Mouse (Mus musculus) forebrain, embryonic 11.5 days (tissue): ENCODE results near the gene Ccdc34. TPM values are rescaled to one million over a fixed set of nuclear protein-coding genes. Genes with fewer than 3 reads are reported as not detected.

Source experiments
- ATAC-seq: fragments of 200-750 bp; cut with Nextera tagmentation; replicated peaks from 2 replicates; pipeline ENCODE4 v1.8.0; 2017; ENCODE audit warnings: moderate TSS enrichment; ENCODE audit not compliant: low FRiP score
- DNase-seq: peaks from one replicate; pipeline ENCODE4 v3.0.0-alpha.2; 2017; ENCODE audit warnings: low spot score
- H3K27ac ChIP-seq: fragments of 300-500 bp; sonication (generic); 2 replicates; pipeline ENCODE4 v1.5.1; 2014; ENCODE audit warnings: low read depth, low read length
- H3K27me3 ChIP-seq: fragments of 300-500 bp; sonication (generic); 2 replicates; pipeline ENCODE4 v1.6.1; 2014; ENCODE audit warnings: mild to moderate bottlenecking, low read length, mixed read lengths; ENCODE audit not compliant: control insufficient read depth, insufficient read depth
- H3K36me3 ChIP-seq: fragments of 300-500 bp; sonication (generic); 2 replicates; pipeline ENCODE4 v1.6.1; 2014; ENCODE audit warnings: mild to moderate bottlenecking, low read length, moderate library complexity, mixed read lengths; ENCODE audit not compliant: control insufficient read depth, insufficient read depth
- H3K4me1 ChIP-seq: fragments of 300-500 bp; sonication (generic); replicated peaks from 2 replicates; pipeline ENCODE4 v1.6.1; 2014; ENCODE audit warnings: low read length, mixed read lengths; ENCODE audit not compliant: control insufficient read depth, insufficient read depth
- H3K4me2 ChIP-seq: fragments of 300-500 bp; sonication (generic); 2 replicates; pipeline ENCODE4 v1.6.1; 2014; ENCODE audit warnings: low read depth, mild to moderate bottlenecking, low read length, moderate library complexity, mixed read lengths; ENCODE audit not compliant: severe bottlenecking
- H3K4me3 ChIP-seq: fragments of 300-500 bp; sonication (generic); 2 replicates; pipeline ENCODE4 v1.5.1; 2014; ENCODE audit warnings: low read depth, low read length
- H3K9ac ChIP-seq: fragments of 300-500 bp; sonication (generic); 2 replicates; pipeline ENCODE4 v1.6.1; 2014; ENCODE audit warnings: low read length
- H3K9me3 ChIP-seq: fragments of 300-500 bp; sonication (generic); 2 replicates; pipeline ENCODE4 v1.6.1; 2016; ENCODE audit warnings: low read length, mixed read lengths; ENCODE audit not compliant: control insufficient read depth
- WGBS: fragments of 180-500 bp; shearing (Covaris S2); extraction: QIAGEN DNeasy Blood & Tissue Kit; methylation state at CpG from one replicate; pipeline ENCODE4 v1.1.7; 2014; 5-methylcytosine and 5-hydroxymethylcytosine counted together
- polyA plus RNA-seq: library from polyadenylated mRNA; unstranded; fragments of >200 nt; fragmentation: Nextera tagmentation; extraction: Ambion mirVana; gene quantifications from 2 replicates; pipeline ENCODE4 v1.2.1, GENCODE M21; 2014

The Ccdc34 gene
- polyA plus RNA-seq, 1 experiment from 2014 or later: 60.4 TPM

DNA sequence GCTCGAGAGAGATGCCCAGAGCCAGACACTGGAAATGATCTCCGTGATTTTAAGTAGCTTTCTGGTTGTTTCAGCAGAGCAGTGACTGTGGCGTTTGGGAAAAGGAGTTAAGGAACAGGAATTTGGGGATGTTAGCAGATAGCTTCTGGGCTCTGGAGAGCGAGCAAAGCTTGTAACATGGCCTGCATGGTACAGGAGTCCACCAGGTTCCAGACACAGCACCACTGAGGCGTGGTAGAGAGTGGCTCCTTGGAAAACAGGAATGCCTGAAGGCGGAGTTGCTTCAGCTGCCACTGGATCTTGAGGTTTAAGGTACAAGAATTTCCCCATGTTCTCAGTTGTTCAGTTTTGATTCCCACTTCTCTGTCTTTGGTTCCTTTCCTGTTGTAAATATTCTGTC lies 40.3 kb upstream of the Ccdc34 start:
- Histone ChIP-seq H3K4me3 (no peak overlapping the region), H3K4me2 (no peak overlapping the region), H3K27me3 (peaks cover 3% of the 10 kb centered on the region; the same call in 1 of the 2 replicates), H3K9ac (no peak overlapping the region), H3K36me3 (no peaks in the 10 kb centered on the region), H3K9me3 (no peaks in the 10 kb centered on the region), H3K4me1 (no peaks in the 10 kb centered on the region), H3K27ac (no peak overlapping the region)
- ATAC-seq: no peak
- no peak for DNase-seq
- WGBS: 86% methylated on average over 6 of the region's 6 CpGs

DNA sequence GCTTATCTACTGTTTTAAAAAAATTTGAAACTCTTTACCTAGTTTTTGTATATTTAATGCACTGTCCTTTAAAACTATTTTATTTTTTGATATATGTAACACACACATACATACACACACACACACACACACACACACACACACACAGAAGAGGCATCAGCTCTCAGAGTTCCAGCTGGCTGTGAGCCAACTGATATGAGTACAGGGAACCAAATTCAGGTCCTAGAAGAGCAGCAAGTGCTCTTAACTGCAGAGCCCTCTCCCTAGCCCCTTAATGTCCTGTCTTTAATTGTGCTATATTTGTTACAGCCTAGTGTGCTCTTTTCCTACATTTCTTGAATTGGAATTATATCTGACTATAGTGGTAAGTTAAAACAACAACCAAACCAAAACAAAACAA lies 38.4 kb upstream of the Ccdc34 start:
- no peaks in the 10 kb centered on the region for H3K36me3 ChIP-seq
- DNase-seq (no peak), ATAC-seq (no peak)

DNA sequence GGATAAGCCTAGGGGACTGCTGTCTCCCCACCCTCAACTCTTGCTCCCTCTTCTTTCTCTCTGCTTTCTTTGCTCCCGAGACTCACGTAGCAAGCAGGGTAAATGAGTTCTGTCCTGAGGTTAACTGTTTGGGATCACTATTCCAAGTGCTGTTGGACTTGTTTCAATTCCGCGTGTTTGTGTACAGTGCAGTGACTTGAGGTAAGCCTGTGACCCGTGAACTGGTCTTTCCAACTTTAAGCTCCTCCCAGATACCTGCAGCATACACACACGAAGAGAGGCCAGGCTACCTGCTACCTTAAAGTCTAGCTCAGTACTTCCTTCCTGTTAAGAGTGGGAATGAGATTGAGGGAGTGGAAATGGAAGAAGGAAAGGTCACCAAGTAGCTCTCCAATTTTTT lies 34.2 kb upstream of the Ccdc34 start:
- DNase-seq (no peak), ATAC-seq (no peak)
- no peak overlapping the region for H3K4me2 ChIP-seq
- H3K27me3 ChIP-seq: peaks cover 36% of the 10 kb centered on the region
- H3K9ac ChIP-seq: no peak overlapping the region
- H3K36me3 ChIP-seq: no peaks in the 10 kb centered on the region
- WGBS: 94% methylated on average over 6 of the region's 6 CpGs
- H3K9me3 ChIP-seq: no peaks in the 10 kb centered on the region
- no peak overlapping the region for H3K27ac ChIP-seq
- no peaks in the 10 kb centered on the region; the same call in 1 of the 2 replicates for H3K4me1 ChIP-seq
- H3K4me3 ChIP-seq: no peak overlapping the region

More for the DNA sequence above, 38.4 kb upstream of the Ccdc34 start:
- H3K4me3 ChIP-seq: no peak overlapping the region
- H3K27me3 ChIP-seq: peaks cover 11% of the 10 kb centered on the region; the same call in 1 of the 2 replicates
- H3K27ac ChIP-seq: no peak overlapping the region
- no peaks in the 10 kb centered on the region for H3K9me3 ChIP-seq
- no peak overlapping the region for H3K4me2 ChIP-seq
- no peak overlapping the region for H3K9ac ChIP-seq
- H3K4me1 ChIP-seq: no peaks in the 10 kb centered on the region

DNA sequence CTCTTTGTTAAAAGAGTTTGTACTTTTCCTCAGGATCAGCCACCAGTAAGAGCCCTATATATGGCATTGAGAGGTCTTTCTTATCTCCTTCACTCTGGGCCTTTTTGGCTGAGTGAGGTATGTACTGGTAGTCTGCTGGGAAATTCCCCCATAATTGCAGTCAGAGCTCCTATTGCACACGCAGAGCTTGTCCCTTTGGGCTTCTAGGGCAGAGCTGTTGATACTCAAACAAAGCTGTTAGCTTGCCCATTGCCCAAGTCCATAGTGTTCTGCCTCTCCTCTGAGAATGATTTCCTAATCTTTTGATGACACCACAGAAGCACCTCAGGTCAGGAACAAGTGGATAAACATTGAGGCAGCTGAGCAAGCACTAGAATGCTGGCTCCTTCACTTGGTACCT lies 32.7 kb upstream of the Ccdc34 start:
- H3K4me3 ChIP-seq: no peak overlapping the region
- H3K4me1 ChIP-seq: peaks cover 2% of the 10 kb centered on the region; the same call in 1 of the 2 replicates
- H3K9me3 ChIP-seq: no peaks in the 10 kb centered on the region
- 60% methylated on average over 1 of the region's 1 CpGs for WGBS
- H3K4me2 ChIP-seq: no peak overlapping the region
- H3K9ac ChIP-seq: no peak overlapping the region
- no peak for DNase-seq
- H3K36me3 ChIP-seq: no peaks in the 10 kb centered on the region
- no peak overlapping the region for H3K27ac ChIP-seq
- H3K27me3 ChIP-seq: peaks cover 36% of the 10 kb centered on the region
- no peak for ATAC-seq

DNA sequence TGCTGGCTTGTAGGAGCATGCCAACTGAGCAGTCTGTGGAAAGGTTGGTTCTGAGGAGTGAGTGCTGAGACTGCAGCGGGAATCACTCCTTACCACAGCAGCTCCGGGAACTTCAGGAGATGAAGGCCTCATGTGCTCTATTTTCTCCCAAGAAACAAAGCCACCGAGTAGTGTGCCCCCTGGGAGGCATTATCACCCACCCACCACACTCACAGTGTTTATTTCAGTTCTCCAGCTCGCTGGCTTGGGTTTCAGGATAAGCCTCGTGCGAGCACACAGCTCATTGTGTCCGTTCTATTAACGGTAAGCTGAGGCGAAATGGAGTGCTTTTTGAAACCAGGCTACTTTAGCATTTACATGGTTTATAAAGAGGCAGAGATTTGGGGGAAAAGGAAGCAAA lies 32.1 kb upstream of the Ccdc34 start:
- Histone ChIP-seq H3K27ac (no peak overlapping the region), H3K4me1 (peaks cover 4% of the 10 kb centered on the region; the same call in 1 of the 2 replicates), H3K27me3 (peaks cover 33% of the 10 kb centered on the region), H3K9me3 (no peaks in the 10 kb centered on the region), H3K36me3 (no peaks in the 10 kb centered on the region), H3K9ac (no peak overlapping the region), H3K4me2 (no peak overlapping the region), H3K4me3 (no peak overlapping the region)
- 36% methylated on average over 9 of the region's 9 CpGs for WGBS
- DNase-seq (no peak), ATAC-seq (no peak)

DNA sequence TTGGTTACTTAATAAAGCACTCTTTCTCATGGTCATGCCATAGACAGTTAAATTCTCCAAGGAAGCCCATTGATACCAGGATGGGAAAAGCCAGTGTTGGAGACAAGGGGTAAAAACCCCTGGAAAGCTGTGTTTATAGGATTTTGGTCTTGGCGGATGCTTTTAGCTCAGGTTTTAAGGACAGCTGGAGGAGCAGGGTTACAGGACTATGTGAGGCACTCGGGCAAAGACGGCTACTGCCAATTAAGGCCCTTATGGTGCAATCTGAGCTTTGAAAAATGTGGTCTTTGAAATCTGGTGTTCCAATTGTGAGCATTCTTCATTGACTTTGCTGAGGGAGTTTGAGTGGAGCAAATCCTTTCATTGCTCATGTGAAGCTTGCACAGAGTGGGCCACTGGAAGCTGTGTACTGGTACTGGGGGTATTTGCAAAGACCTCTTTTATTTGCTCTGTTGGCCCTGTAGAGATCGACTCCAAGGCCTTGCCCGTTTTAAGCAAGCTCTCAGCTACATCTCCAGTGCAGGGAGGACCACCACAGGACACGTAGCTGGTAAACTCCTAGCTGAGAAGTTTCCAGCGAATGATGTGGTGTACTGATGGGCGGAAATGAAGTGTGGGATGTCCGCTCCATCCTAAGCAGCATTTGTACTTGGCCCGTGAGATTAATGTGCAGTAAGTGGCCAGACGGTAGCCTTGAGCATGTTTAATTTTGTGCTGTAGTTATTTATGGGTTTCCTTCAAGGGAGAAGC lies 31.4 kb upstream of the Ccdc34 start:
- H3K9ac ChIP-seq: no peak overlapping the region
- no peaks in the 10 kb centered on the region for H3K36me3 ChIP-seq
- no peak for DNase-seq
- H3K4me1 ChIP-seq: peaks cover 4% of the 10 kb centered on the region; the same call in 1 of the 2 replicates
- H3K4me3 ChIP-seq: no peak overlapping the region
- no peak overlapping the region for H3K27ac ChIP-seq
- no peak overlapping the region for H3K4me2 ChIP-seq
- peaks cover 35% of the 10 kb centered on the region for H3K27me3 ChIP-seq
- WGBS: 68% methylated on average over 11 of the region's 11 CpGs
- no peaks in the 10 kb centered on the region for H3K9me3 ChIP-seq
- no peak for ATAC-seq

DNA sequence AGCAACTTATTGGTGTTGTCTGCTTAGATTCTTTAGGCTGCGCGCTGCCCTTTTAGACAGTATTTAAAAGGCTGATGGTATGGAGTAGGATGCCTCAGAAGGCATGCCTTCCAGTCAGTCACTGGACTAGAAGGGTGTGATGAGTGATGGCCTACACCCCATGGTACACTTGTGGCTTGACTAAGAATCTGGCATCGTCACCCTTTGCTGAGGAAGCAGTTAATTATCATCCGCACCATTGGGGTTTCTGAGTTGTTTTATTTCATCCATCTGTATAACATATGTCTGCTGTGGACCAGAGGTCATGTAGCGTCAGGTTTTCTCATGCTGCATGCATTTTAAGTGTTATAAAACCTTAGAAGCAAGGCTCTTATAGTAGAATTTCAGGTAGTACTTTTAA lies 29.7 kb upstream of the Ccdc34 start:
- Histone ChIP-seq H3K4me2 (no peak overlapping the region), H3K27ac (no peak overlapping the region), H3K27me3 (peaks cover 35% of the 10 kb centered on the region), H3K4me3 (no peak overlapping the region), H3K9me3 (no peaks in the 10 kb centered on the region), H3K36me3 (no peaks in the 10 kb centered on the region), H3K4me1 (peaks cover 4% of the 10 kb centered on the region; the same call in 1 of the 2 replicates), H3K9ac (no peak overlapping the region)
- WGBS: 86% methylated on average over 5 of the region's 5 CpGs
- ATAC-seq (no peak), DNase-seq (no peak)

DNA sequence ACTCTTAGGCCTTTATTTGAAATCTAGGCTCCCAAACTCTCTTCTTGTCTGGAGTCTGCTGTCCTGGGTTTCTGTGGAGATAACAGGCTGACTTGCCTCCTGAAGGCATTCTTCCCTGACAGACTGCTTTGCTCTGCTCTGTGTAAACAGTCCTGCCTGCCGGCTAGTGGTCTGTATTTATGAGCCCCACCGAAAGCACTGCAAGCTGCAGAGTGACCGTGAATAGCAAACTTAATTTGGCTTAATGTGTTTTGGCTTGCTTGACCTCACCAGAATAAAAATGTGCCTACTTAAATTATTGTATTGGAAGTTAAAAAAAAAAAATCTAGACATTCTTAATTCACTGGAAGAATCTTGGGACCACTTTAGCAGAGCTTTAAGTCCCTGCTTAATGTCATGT lies 28.4 kb upstream of the Ccdc34 start:
- H3K9ac ChIP-seq: no peak overlapping the region
- DNase-seq (no peak), ATAC-seq (peak; percentile 62; the same call in 1 of the 2 replicates)
- peak overlapping the region; percentile 8; the same call in 1 of the 2 replicates for H3K4me2 ChIP-seq
- peaks cover 29% of the 10 kb centered on the region for H3K27me3 ChIP-seq
- WGBS: 2% methylated on average over 3 of the region's 3 CpGs
- peaks cover 4% of the 10 kb centered on the region; the same call in 1 of the 2 replicates for H3K4me1 ChIP-seq
- 0 out of 2 replicates have a peak overlapping the region, but pooled peaks have one; percentile 7 for H3K27ac ChIP-seq
- H3K36me3 ChIP-seq: no peaks in the 10 kb centered on the region
- no peaks in the 10 kb centered on the region for H3K9me3 ChIP-seq
- H3K4me3 ChIP-seq: no peak overlapping the region
